Comparison of ENCODE assay signal across 8 mouse cellular contexts in the genomic region with DNA sequence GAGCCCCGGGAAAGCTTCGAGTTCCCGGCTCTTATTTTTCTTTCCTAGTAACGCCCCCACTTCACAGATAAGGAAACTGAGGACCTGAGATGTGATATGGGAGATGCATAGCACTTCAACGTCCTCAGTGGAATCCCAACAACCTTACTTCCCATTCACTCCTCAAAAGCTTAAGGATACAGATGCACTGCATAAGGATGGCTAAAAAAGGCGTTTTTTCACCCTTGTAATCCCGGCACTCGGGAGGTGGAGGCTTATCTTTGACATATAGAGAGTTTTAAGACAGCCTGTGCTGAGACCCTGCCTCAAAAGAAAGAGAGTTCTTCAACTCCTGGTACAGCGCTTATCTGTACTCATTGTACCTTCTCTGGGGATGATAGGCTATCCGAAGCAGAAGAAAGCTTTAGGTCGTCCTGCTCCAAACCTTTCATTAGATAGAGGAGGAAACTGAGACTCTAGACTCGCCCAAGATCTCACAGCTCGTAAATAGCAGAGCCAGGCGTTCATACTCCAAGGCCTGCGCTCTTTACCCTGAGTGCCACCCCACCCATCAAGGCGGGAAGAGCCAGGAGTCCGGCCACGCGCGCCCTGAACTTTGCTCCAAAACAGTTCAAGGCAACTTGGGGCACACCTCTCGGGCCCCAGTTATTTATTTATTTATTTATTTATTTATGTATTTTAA. TPM values are rescaled to one million over a fixed set of nuclear protein-coding genes. Genes with fewer than 3 reads are reported as not detected.
DNase-seq lines count a peak whose midpoint lies in the region; ATAC-seq lines count a peak whose summit lies in the region.

No protein-coding gene starts in this region.

- peak; percentile 54 for DNase-seq in urinary bladder, adult 2 months (ENCODE audit: low spot score)
- no peak for DNase-seq in urinary bladder, postnatal 10 days (ENCODE audit: low spot score)
- DNase-seq in cerebellum, postnatal 36 days = peak; percentile 29 to 34
- peak; percentile 58 for DNase-seq in kidney, postnatal 14 days

- 4% methylated on average over 21 of the region's 21 CpGs for WGBS in heart, embryonic 15.5 days
- 15% methylated on average over 20 of the region's 21 CpGs for WGBS in macrophage (ENCODE audit: missing documents)

- no peak for ATAC-seq in heart, embryonic 15.5 days (replicated peaks; ENCODE audit: insufficient number of reproducible peaks, insufficient read depth, low FRiP score, low read depth)
- no peak for ATAC-seq in activated CD4-positive, CD25-positive, alpha-beta regulatory T cell, adult 4 months
- no peak for ATAC-seq in inflammation-experienced regulatory T-cells, adult 6 months

- H3K27me3 ChIP-seq in heart, embryonic 15.5 days = 0 out of 2 replicates have a peak, but pooled peaks cover 6% of the 10 kb centered on the region

- H3K9ac ChIP-seq in heart, embryonic 15.5 days = peak overlapping the region; percentile 71

- peak overlapping the region; percentile 88 for H3K4me2 ChIP-seq in heart, embryonic 15.5 days

- H3K4me3 ChIP-seq in heart, embryonic 15.5 days = peak overlapping the region; percentile 91
- peak overlapping the region; percentile 45 for H3K4me3 ChIP-seq in macrophage (ENCODE audit: inconsistent target)

- peak overlapping the region; percentile 100 for H3K27ac ChIP-seq in heart, embryonic 15.5 days
- H3K27ac ChIP-seq in macrophage = no peak overlapping the region

- H3K9me3 ChIP-seq in heart, embryonic 15.5 days (replicated peaks) = no peaks in the 10 kb centered on the region

- peaks cover 23% of the 10 kb centered on the region for H3K79me2 ChIP-seq in macrophage (ENCODE audit: inconsistent target)

- no peaks in the 10 kb centered on the region for H3K36me3 ChIP-seq in heart, embryonic 15.5 days
- H3K36me3 ChIP-seq in macrophage (ENCODE audit: inconsistent target) = no peaks in the 10 kb centered on the region

- peaks cover 30% of the 10 kb centered on the region for H3K4me1 ChIP-seq in heart, embryonic 15.5 days (replicated peaks)

RNA-seq across cellular contexts. Expression of gene Fosl2, which starts 1.4 kb away (rescaled TPM):
- polyA plus RNA-seq in urinary bladder, adult 2 months (2012; rRNA removed) = 44.7 and 51.4 TPM in 2 replicates
- 2.5 and 3.1 TPM in 2 replicates for polyA plus RNA-seq in heart, embryonic 15.5 days (2015; fragmentation: Nextera tagmentation; extraction: Ambion mirVana)
- total RNA-seq in macrophage (2018; cell fraction: chromatin; rRNA removed) = 100 to 1,000 TPM in 9 of 26 experiments, 10 to 100 TPM in 15, 1 to 10 TPM in 2; 5.5 to 442 (median 31.2) TPM
- total RNA-seq in macrophage (2018; cell fraction: cytosol; rRNA removed) = 10 to 100 TPM in 16 of 26 experiments, 1 to 10 TPM in 10; 2.1 to 76.1 (median 12.3) TPM
- total RNA-seq in macrophage (2018; cell fraction: nucleus; rRNA removed) = 100 to 1,000 TPM in 9 of 26 experiments, 10 to 100 TPM in 14, 1 to 10 TPM in 3; 4.0 to 334 (median 38.1) TPM
- polyA plus RNA-seq in macrophage (2018) = 5.5 to 15.2 TPM (median 5.7 TPM) in 3 replicates
- 1 to 10 TPM in 1 of 2 experiments, under 1 TPM in 1; 0.66 to 1.2 TPM for polyA plus RNA-seq in activated CD4-positive, CD25-positive, alpha-beta regulatory T cell, adult 4 months (2017; shearing (Covaris generic))
- 1 to 10 TPM; 1.3 to 2.0 (median 1.7) TPM for polyA plus RNA-seq in inflammation-experienced regulatory T-cells, adult 6 months (2017; shearing (Covaris generic))
